Mouse (Mus musculus): ENCODE measurements around the gene Brd2.

DNA sequence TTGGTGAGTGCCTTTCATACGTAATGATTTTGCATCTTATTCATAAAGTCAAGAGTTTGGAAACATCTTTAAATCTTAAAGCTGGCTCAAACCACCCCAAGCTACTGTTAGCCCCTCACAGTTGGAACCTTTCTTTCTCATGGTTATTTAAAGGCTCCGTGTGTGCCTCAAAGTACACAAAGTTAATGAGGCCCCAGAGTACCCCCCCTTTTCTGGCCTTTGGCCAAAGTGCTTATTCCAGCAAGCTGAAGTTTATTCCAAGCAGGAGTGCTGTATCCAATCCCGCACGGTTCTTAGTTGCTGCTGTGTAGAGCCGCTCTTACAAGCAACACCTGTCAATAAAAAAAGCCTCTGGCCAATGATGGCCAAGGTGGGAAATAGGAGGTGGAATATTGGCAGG lies 22.9 kb downstream of the Brd2 start:
- TF ChIP-seq POLR2A (IDR thresholded peaks at IDR 0.05; ENCODE audit: borderline replicate concordance, insufficient read depth, low read length) (no peak), CTCF (IDR thresholded peaks at IDR 0.05; ENCODE audit: borderline replicate concordance, insufficient read depth, low read depth, low read length) (no peak)
